Mouse (Mus musculus): ENCODE data around the gene Rftn1.
"Not testable (repeated sequence)": the region's sequence is repeated elsewhere in the genome, so short reads cannot be mapped to it uniquely, and the experiment has no call there.

Rftn1 gene

DNA sequence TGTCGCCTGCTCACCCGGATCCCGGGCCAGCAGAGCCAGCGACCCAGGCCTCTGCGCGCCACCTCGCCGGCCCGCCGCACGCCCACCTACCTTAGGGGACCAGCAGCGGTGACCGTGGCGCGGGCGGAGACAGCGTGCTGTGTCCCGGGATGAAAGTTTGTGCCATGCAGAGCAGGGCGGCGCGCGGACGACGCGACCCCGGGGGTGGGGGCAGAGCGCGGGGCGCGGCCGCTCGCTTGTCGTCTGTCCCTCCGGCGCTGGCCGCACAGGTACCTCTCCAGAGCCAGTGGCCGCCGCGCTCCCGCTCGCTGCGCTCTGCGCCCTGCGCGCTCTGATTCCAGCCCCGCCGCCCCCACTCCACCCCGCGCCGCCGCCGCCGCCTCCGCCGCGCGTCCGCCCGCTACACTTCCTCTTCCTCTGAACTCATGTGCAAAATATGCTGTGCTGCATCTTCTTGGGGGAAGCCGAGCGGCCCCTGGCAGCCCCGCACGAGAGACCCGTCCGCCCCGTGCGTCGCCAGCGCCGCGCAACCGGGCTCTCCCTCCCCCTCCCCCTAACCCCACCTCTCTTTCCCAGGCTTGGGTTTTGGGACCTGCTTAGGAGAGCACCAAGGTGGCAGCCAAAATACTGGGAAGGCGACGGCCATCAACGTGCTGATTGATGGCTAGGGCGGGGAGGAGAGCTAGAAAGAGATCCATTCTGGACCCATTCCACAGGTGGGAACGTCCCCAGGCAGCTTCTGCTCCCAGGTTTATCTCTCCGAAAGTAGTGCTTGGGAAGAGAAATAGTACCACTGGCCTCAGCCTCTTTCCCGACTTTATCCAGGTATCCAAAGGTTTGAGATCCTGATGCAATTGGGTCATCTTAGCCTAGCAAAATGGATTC, at the start of gene Rftn1:
TSS of gene Rftn1 (minus strand) at position 544 of the 885 bp plus-strand sequence.
- no peak for DNase-seq (ENCODE audit: low read depth, low spot score)

DNA sequence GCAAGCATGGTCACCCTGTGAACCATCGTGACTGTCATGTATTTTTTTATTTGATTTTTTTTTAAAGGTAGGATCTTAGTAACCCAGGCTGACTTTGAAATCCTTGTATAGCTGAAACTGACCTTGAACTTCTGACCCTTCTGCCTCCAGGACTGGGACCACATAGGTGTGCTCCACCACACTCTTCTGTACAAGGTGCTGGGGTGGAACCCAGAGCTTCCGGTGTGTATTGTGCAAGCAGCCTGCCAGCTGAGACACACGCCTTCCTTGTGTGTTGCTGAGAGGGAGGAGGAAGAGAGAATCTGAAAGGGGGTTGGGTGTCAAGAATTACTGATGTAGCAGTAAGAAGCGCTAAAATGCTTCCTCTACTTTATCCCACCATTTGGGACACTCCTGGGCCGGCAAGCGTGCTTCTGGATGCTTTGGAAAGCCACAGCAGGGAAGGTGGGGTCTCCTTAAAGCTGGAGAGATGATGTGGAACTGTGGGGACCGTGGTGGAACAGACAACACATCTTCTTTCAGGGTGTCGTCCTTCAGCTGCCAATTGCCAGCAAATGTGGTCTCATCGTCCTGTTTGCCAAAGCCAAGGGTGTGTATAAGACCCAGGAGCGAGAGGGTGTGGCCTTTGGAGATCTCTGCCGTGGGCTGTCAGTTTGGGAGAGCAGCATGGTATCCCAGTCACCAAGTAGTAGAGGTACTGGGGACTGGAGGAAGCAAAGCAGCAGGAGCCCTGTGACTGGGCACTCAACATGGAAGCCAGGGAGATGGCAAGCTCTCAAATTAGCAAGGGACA, 47.5 kb upstream of the Rftn1 start:
- DNase-seq (ENCODE audit: low read depth, low spot score) = no peak

DNA sequence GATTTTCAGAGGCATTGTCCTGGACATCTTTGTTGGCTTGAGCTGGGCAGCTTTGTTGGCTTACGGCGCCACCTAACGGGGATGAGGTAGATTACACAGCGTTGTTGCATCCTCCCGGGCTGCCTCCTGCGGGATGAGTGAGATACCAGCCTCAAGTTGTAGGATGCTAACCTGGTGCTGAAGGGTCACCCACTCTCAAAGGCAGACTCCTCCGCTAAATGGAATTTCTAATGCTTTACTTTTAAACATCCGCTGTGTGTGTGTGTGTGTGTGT, 46.9 kb upstream of the Rftn1 start:
- peak; percentile 37 for DNase-seq (ENCODE audit: low read depth, low spot score)

DNA sequence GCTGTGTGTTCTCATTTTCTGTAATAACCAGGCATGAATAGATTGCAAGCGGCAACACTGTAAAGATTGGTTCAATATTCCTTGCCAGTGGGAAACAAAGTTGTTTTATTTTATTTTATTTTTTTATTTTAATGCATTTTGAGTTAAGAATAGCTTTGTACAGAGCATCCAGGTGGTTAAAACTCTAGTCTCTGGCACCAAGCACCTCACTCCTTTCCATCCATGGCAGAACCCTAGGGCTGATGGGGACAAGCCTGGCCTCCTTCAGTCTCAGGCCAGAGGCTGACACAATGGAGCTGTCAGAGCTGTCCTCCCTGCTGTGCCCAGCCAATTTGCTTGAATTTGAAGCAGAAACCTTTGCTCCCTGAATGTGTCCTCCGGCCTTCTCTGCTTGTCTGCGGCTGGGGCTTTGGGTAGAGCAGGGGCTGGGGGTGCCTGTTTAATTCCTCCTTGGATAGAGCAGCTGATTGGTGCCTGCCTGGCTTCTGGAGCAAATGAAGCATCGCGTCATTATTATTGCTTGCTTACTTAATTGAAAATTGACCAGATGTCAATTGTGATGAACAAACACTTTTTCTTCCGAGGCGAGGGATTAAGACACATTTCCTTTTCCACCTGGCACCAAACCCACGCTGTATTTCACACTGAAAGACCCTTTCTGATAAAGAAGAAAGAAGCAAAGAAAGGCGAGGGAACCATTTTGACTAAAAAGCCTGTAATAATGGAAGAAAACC, 46.4 kb upstream of the Rftn1 start:
- no peak for DNase-seq (ENCODE audit: low read depth, low spot score)

DNA sequence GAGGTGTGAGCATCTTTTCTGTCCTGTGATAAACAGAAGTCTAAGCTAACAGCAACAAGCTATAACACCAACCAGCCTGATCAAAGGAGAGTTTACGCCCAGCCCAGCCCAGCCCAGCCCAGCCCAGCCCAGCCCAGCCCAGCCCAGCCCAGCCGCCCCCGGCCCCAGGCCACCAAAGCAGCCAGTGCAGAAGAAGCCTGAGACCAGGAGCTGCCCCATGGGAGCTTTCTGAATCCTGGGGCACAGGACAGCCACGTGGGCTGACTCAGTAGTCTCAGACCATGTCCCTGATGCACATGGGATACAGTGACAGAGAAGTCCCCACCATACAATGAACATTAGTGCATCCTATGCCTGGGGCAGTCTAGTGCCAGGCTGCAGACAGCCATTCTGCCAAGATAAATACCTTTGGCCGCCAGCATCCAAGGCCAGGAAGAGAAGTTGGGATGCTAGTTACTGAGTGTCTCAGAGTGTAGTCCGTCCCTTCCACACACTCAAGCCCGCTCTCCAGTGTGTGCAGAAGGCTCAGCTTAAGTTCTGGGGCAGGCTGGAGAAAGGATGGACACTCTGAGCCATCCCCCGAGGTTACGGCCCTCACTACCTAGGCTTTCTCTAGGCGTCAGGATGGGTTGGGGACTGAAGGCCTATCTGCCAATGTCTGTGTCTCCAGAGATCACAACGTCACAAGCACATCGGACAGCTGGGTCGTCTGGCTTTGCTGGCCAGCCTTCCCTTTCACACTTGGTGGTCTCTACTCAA, 45.6 kb upstream of the Rftn1 start:
- no peak for DNase-seq (ENCODE audit: low read depth, low spot score)

DNA sequence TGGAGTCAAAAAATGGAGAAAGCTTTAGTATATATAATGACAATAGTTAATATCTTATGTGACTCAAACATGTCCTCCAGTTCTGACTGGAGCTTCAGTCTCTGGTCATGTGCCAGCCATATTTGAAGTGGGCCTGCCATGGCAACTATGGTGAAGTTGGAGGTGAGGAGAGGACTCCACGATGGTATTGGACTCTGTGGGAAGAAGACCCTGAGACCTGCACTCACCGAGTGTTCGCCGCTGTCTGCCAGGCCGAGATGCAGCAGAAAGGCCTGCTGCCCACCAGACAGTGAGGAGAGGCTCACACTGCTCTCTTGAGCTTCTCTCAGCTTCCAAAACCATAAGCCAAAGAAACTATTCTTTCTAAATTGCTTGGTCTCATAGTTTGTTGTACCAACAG, 43.5 kb upstream of the Rftn1 start:
- DNase-seq (ENCODE audit: low read depth, low spot score) = no peak

DNA sequence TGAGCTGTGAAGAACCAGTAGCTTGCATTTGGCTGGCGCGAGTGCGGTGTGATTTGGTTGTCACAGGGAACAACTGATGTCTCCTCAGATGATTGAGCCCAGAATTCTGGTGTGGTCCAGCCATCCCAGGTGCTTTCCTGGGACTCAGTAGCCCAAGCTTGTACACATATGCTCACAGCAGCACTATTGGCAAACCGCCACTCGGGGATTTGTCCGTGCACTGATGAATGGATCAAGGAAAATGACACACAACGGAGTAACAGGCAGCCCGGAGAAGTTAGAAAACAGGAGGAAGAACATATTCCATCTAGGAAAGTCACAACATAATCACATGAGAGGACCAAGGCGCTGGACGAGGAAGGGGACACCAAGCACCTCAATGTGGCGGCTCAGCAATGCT, 42.3 kb upstream of the Rftn1 start:
- DNase-seq (ENCODE audit: low read depth, low spot score) = no peak

DNA sequence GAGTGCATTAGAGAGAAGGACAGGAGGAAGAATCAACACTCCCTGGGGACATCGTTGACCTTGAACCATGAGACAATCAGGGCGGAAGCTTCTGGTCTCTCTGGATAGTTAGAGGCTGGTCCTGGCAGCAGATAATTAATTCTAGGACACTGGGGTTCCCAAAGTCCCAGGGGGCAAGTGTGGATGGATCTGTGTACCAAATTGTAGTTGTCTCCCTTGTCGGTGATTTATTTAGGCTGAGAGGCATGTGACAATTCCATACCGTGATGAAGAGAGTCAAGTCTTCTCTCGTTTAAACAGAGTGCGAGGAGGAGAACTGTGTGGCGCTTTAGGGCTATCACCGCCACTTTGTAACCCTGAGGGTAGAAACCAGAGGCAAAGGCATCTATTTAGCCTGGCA, 40.7 kb upstream of the Rftn1 start:
- no peak for DNase-seq (ENCODE audit: low read depth, low spot score)

DNA sequence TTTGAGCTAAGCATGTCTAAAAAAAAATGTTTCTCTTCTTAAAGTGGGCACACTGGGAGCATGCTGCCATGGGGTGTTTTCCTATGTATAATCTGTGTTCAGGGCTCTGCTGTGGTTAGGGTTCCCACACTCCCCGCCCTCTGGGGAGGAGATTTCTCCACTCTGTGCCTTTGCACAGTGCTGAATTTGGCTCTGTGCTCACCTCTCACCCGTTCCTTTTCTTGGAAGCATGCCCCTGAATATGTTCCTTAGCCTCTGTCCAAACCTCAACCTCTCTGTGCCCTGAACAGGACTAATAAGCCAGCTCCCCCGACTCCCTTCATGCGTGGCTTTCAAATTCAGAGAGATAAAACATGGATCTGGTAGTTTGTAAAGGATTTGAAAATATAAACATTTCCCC, 39.1 kb upstream of the Rftn1 start:
- DNase-seq (ENCODE audit: low read depth, low spot score) = no peak

DNA sequence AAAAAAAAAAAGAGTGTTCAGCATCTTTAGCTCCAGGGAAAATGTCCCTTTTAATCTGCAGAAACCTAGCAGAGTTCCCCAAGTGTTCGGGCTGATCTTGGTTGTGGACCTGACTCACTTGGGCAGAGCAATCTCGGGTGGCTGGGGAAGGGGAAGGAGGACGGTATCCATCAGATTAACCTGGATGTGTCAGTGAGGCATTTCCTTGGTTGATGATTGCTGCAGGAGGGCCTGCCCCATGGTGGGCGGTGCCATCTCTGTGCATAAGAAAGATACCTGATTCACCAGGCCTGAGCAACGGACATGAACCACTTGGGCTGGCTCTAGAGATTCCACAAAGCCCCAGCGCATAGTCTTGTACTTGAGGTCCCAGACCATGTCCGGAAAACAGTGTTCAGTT, 36.9 kb upstream of the Rftn1 start:
- DNase-seq (ENCODE audit: low read depth, low spot score) = no peak

DNA sequence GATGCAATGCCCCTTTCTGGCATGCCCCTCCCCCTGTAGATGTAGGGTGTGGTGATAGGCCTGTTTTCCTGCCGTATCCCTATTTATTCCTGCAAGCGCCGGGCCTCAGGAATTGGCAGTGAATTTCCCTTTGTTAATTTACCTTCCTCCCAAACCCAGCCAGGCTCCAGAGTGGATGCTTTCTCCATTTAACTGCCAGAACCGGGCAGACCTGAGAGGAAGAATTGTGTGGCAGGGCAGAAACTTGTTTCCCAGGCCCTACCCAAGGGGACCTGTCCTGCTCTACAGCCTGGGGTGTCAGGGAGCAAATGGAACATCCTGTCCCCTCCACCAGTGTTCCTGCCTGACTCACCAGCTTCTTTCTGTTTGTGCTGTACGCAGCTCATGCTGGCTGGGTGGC, 34.2 kb upstream of the Rftn1 start:
- DNase-seq (ENCODE audit: low read depth, low spot score) = no peak

DNA sequence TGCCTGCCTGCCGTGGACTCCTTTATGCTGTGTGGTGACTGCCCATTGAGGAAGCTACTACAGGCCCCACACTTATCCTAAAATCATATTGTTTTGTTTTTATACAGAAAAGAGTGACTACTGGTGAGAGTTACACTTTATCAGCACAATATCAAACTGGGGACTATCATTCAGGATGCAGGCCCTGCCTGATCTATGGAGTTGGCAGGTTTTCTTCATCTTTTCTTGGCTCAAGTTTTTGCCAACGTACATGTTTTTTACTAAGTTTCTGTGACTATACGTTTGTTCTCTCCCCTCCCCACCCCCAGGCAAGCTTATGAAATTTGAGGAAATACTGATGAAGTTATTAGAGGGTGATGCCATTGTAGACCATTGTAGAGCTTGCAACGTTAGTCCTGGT, 27.5 kb upstream of the Rftn1 start:
- DNase-seq (ENCODE audit: low read depth, low spot score) = no peak

DNA sequence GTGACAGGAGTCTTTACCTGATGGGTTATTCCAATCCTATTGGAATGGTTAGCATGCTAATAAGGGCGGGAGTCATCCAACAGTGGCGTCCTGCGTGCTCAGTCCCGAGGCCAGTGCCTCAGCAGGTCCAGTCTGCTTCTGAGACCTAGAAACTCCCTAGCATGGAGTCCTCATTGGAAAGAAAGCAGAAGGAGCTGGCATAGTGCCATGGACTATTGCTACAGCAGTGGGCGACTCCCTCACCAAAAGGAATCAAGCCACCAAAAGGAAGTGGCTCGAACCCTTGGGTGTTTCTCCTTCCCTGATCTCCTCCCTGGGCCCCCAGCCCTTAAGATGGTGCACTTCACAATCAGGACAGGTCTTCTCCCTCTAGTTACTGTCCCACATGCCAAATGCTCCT, 24.6 kb upstream of the Rftn1 start:
- DNase-seq (ENCODE audit: low read depth, low spot score) = no peak

DNA sequence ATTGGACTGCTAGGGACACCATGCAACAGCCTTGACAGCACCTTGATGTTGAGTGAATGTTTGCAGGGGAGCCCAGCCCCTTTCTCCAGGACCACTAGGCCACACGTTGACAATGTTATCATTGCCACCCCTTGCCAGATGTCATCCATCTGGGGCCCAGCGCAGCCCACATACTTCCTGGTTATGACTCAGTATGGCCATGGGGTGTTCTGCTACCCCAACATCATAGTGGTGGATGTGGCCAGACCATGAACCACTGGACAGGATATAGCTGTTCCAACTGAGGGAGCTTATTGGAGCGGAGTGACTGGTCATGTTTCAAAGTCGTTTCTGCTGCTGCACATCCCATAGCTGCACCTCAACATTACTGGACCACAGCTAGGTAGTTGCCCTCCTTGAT, 22.6 kb upstream of the Rftn1 start:
- DNase-seq (ENCODE audit: low read depth, low spot score) = no peak

DNA sequence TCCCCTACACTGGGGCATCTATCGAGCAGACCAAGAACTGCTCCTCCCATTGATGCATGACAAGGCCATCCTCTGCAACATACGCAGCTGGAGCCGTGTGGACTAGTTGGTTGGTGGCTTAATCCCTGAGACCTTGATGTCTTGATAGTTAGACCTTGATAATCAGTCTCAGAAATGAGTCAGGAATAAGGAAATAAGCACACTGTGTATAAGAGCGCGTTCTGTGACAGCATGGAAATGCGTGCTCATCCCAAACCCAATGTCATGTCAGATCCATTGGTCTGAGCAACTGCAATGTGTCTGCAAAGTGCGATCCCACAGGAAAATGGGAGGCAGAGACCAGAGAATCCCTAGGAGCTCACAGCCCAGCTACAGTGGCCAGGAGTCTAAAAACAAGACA, 21.3 kb upstream of the Rftn1 start:
- no peak for DNase-seq (ENCODE audit: low read depth, low spot score)

DNA sequence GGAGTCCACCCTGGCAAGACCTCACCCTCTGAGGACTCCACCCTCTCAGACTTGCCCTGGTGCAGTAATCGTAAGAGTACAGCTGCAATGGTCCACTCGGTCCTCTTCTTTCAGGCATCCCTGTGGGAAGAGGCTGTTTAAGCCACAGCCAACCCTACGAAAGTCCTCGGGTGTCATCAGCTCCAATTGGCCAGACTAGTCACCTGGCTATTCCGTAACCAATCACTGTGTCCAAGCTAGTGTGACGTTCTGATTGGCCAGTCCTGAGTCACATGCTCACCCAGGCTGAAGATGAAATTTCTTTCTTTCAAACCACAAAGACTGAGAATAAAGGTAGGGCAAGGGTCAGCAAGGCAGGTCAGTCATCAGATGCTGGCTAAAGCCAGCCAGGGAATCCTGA, 19.4 kb upstream of the Rftn1 start:
- DNase-seq (ENCODE audit: low read depth, low spot score) = no peak

DNA sequence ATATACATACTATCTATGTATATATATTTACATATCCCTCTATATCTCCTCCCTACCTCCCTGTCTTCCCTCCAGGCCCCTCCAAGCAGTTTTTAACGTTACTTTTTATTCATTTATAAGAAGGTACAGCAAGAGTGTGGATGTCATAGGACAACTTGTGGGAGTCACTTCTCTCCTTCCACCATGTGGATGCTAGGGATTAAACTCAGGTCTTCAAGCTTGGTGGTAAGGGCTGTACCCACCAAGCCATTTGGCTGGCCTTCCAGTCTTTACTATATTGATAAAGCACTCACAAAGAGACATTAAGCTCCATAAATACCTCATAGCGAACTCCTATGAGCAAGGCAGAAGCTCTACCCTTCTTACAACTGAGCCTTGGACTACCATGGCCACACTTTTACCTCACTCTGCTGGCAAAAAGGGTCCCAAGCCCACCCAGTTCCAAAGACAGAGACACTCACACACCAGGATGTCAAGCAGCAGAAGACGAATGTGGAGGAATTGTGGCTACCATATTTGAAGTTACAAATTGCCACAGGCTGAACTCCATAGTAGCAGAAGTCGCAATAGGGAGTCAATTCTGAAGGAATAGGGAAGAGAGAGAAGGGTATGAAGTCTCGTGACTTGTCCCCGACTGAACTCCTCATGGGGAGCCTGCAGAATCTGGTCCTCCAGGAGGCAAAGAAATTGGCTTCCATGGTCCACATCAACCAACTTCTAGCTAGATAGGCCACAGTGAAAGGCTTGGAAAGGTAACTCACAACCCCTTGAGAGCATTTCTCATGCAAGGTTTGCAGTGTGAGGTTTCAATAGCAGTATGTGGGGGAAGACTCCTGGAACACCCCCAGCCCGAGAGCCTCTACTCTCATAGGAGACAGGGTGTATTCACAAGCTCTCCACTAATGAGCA, 17.9 kb upstream of the Rftn1 start:
- no peak for DNase-seq (ENCODE audit: low read depth, low spot score)

DNA sequence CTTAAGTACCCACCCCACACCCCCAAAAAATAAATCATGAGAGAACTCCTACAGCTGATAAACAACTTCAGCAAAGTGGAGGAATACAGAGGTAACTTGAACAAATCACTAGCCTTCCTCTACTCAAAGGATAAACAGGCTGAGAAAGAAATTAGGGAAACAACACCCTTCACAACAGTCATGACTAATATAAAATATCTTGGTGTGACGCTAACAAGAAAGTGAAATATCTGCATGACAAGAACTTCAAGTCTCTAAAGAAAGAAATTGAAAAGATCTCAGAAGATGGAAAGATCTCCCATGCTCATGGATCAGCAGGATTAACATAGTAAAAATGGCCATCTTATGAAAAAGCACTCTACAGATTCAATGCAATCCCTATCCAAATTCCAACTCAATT, 15.8 kb upstream of the Rftn1 start:
- DNase-seq (ENCODE audit: low read depth, low spot score) = not testable (repeated sequence)

DNA sequence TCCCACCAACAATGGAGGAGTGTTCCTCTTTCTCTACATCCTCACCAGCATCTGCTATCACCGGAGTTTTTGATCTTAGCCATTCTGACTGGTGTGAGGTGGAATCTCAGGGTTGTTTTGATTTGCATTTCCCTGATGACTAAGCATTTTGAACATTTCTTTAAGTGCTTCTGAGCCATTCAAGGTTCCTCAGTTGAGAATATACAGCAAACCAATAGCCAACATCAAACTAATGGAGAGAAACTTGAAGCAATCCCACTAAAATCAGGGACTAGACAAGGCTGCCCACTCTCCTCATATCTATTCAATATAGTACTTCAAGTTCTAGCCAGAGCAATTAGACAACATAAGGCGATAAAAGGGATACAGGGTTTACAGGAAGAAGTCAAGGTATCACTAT, 15.4 kb upstream of the Rftn1 start:
- not testable (repeated sequence) for DNase-seq (ENCODE audit: low read depth, low spot score)

DNA sequence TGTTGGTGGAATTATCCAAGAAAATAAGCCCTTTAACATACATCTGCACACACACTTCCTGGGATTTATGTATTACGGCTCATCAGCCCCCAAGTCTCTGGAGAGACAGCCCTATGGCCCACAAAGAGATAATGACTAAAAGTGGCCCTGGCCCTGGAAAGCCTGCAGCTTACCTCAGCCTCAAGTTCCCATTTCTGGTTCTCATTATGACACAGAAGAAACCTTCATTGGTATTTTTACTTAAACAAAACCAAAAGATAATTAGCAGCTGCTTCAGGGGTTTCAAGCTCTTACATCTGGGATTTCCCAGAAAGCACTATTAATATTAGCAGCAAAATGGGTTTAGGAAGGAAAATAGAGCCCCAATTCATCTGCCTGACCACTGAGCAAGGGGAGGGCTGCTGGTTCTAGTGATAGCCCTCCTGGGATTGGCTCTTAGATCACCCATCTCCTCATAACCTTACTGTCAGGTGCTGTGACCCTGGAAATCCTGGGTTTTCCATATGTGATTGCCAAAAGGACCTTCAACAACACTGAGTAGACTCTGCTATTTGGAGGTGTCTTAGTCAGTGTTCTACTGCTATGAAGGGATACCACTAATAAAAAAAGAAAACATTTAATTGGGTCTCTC, 14.8 kb upstream of the Rftn1 start:
- no peak for DNase-seq (ENCODE audit: low read depth, low spot score)

All from retina, adult 2 months (tissue).